Mouse (Mus musculus) c-Kit-positive CD71-positive TER-119-positive erythroid progenitor cells, embryonic 14.5 days (primary cell): ENCODE results near the gene Mocs1.

Source experiments
- DNase-seq: peaks from one replicate; pipeline ENCODE4 v3.0.0-alpha.2; 2013; ENCODE audit warnings: low spot score

The Mocs1 gene

GRCm38 (mm10) chr17:49428239-49428688, at the start of gene Mocs1:
Gene Mocs1, plus strand, starts transcription at chr17:49428362.
- peak; percentile 90 for DNase-seq

GRCm38 (mm10) chr17:49379645-49380044, 48.5 kb upstream of the Mocs1 start:
- DNase-seq, result no peak

DNA sequence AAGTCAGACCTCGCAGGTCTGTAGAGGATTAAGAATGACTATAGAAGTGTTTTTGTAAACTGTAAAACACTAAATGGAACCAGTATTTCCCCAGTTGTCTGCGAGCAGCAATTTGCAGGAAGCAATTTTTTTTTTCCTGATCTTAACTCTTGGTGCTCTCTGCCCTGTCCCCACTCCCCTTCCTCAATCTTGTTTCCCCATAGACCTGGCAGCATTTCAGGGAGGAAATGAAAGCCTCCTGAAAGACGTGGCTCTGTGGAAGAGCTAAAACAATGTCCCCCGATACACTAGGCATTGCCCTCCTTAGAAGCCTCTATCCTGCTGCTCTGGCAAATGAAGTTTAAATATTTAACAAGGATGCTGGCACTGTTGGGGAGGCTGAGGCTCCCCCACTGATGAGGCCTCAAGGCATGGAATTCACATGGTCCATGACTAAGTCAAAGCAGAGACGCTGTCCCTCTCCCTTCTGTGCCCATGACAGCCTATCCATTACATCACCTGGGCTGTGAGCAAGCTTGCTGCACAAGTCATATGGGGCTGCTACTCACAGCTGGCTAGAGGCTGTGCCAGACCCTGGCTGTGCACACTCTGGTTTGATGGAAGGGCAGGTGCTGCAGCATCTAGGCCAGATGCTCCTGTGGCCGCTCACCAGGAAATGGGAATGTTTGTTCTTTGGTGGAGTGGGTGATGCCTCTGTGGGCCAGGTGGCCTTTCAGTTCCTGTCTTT, 43.8 kb upstream of the Mocs1 start:
- no peak for DNase-seq

DNA sequence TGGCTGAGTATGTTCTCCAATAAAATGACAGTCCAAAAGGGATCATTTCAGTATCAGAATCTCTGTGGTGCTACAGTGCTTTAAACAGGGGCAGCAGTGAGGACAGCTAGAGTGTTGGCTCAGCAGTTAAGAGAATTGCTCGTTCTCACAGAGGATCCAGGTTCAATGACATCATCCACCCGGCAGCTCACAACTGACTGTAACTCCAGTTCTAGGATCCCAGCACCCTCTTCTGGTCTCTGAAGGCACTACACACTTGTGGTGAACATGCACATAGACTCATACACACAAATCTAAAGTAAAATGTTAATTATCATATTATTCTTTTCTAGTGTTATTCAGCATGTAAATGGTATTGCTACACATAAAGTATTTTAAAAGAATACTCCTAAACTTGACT, 40.4 kb upstream of the Mocs1 start:
- no peak for DNase-seq

- DNase-seq, result no peak
Measured at GRCm38 (mm10) chr17:49392751-49393150, 35.4 kb upstream of the Mocs1 start.

DNA sequence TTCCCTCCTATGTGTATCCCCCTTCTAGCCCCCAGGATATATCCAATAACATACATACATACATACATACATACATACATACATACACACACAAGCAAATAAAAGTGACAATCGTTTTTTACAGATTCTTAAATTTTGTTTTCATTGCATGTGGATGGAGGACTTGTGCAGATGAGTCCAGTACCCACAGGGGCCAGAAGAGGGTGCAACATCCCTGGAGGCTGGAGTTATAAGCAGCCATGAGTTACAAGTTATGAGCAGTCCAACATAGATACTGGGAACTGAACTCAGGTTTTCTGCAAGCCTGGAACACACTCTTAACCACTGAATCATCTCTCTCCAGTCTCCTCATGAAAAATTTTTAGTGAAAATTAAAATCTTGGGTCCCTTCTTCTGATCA, 33.3 kb upstream of the Mocs1 start:
- DNase-seq, result no peak

- DNase-seq, result no peak
Measured at GRCm38 (mm10) chr17:49399605-49400004, 28.6 kb upstream of the Mocs1 start.

- DNase-seq, result peak; percentile 54
Measured at GRCm38 (mm10) chr17:49400130-49400529, 28.0 kb upstream of the Mocs1 start.

- no peak for DNase-seq
Measured at GRCm38 (mm10) chr17:49403151-49403550, 25.0 kb upstream of the Mocs1 start.

DNA sequence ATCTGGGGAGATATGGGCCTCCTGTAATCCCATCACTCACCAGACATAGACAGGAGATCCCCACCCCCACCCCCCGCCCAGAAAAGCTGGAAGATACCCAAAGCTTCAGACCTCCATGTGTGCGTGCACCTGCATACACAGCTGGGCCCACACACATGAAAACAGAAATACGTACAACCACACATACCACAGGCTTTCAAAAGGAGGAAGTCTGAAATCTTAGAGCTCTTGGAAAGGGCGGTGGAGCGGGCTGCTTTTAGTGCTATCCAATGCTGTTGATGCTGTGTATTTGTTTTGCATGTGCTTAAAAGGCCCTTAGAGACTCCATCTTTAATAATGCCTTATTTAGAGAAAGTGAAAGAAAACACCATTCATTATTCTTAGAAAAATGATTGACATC, 22.2 kb upstream of the Mocs1 start:
- DNase-seq, result no peak

DNA sequence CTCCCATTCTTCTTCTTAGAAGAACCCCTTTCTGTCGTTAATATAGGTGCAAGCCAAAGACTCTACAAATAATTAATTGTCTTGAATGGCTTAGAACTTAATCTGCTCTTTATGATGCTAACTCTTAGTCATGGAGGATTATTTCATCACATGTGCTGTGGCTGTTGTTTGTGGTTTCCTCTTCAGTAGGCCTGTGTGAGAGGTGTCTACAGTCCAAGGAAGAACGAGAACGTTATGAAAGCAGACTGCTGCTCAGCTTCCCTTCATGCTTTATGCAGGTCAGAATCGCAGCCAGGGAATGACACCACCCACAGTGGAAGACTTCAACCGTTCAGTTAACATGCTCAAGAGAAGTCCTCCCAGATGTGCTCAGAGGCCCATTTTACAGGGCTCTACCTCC, 15.2 kb upstream of the Mocs1 start:
- no peak for DNase-seq

GRCm38 (mm10) chr17:49413554-49413953, 14.6 kb upstream of the Mocs1 start:
- no peak for DNase-seq

- DNase-seq, result no peak
Measured at GRCm38 (mm10) chr17:49416228-49416627, 11.9 kb upstream of the Mocs1 start.

DNA sequence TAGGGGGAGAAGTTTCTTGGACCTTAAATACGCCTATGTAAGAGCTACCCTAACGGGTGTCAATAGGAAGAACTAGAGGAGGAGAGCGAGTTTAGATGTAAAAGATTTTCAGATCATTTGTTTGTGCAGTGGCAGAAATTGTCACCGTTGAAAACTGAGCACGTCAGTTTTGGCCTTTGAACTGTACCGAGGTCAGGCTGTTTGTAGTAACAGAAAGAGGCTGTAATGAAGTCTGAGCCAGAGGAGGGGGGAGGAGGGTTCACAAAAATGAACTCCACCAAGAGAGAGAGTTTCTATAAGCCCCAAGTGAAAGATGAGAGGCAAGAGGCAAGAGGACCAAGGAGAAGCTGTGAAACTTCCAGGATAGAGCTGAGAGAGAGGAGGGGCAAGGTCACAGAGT, 8.3 kb upstream of the Mocs1 start:
- no peak for DNase-seq

- DNase-seq, result no peak
Measured at GRCm38 (mm10) chr17:49422286-49423066, 5.7 kb upstream of the Mocs1 start.

GRCm38 (mm10) chr17:49423067-49423325, 5.2 kb upstream of the Mocs1 start:
- no peak for DNase-seq

GRCm38 (mm10) chr17:49423872-49424271, 4.3 kb upstream of the Mocs1 start:
- DNase-seq, result no peak

- no peak for DNase-seq
Measured at GRCm38 (mm10) chr17:49427631-49428238, 427 bp upstream of the Mocs1 start.

DNA sequence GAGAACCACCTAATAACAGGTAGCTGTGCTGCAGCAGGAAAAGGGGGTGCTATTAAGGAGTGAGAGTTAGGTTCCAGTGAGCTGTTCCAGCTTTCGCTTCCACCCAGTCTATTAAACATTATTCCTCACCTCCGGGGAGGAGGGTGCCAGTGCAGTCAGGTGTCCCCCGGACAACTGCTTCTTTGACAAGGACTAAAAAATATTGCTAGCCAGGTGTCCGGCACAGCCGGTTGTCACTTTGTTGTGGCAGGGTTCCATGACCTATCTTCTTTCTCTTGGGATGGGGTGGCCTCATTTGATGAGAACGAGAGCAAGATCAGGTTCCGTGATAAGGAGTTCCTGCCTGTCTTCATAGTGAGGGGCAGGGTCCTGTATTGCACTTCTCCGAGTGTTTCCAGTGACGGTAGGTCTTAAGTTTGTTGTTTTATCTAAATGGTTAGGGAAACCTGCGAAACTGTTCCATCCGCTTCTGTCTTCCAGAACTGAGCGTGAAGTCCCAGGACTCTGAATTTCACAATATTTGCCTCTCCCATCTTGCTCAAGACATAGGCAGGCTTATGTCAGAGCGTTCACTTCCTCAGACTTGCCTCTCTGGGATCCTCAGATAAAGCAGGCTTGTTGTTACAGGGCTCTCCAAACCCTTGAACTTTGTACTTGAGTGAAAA, 721 bp downstream of the Mocs1 start:
- DNase-seq, result no peak

GRCm38 (mm10) chr17:49429471-49430129, 1.4 kb downstream of the Mocs1 start:
- DNase-seq, result no peak

DNA sequence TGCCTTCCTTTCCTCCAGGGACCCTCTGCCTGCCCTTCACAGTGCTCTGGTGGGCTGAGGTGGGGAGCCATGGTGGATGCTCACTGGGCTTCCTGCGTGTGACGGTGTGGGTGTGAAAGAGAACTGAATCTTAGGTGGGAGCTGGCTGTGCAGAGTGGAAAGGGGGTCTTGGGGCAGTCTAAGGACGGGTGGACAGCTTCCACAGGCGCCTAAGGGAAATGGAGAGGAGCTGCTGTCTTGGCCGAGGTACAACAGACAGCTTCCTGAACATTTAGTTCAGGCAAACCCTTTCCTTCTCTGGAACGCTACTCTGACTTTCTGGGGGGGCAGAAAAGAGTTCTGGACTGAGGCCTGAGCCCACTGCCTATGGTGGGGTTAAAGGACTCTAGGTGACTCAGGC, 2.0 kb downstream of the Mocs1 start:
- DNase-seq, result no peak

- DNase-seq, result no peak
Measured at GRCm38 (mm10) chr17:49431176-49431575, 3.0 kb downstream of the Mocs1 start.
